Mouse (Mus musculus) liver, embryonic 14.5 days (tissue): ENCODE data around the gene Elk3. TPM values are rescaled to one million over a fixed set of nuclear protein-coding genes. Genes with fewer than 3 reads are reported as not detected.

Source experiments
- ATAC-seq: fragments of 200-750 bp; cut with Nextera tagmentation; 2 replicates; pipeline ENCODE4 v1.8.0; 2017; ENCODE audit warnings: moderate number of reproducible peaks, mild to moderate bottlenecking, moderate library complexity; ENCODE audit not compliant: insufficient read depth
- DNase-seq, 3 experiments: peaks; one replicate each; pipeline ENCODE4 v3.0.0-alpha.2; 2012 to 2013; ENCODE audit warnings: low read depth in 3 of 3, low spot score in 3 of 3
- H3K27ac ChIP-seq: fragments of 300-500 bp; sonication (generic); 2 replicates; pipeline ENCODE4 v1.5.1; 2014; ENCODE audit warnings: moderate library complexity, mild to moderate bottlenecking, control low read depth, inconsistent platforms
- H3K27me3 ChIP-seq: fragments of 300-500 bp; sonication (generic); 2 replicates; pipeline ENCODE4 v1.6.1; 2014; ENCODE audit warnings: mild to moderate bottlenecking, low read length, moderate library complexity; ENCODE audit not compliant: control insufficient read depth, insufficient read depth
- H3K36me3 ChIP-seq: fragments of 300-500 bp; sonication (generic); replicated peaks from 2 replicates; pipeline ENCODE4 v1.6.1; 2014; ENCODE audit warnings: low read depth; ENCODE audit not compliant: control insufficient read depth, insufficient read depth
- H3K4me1 ChIP-seq, 2 experiments: fragments of 200-500 bp in 1 of 2; fragments of 300-500 bp in 1 of 2; sonication (generic) in 1 of 2; replicated peaks; 2 replicates each; pipeline ENCODE4 v1.6.1; 2012 to 2014; ENCODE audit warnings: antibody characterized with exemption in 1 of 2, inconsistent platforms in 1 of 2, low read length in 1 of 2; ENCODE audit not compliant: control insufficient read depth in 2 of 2, insufficient read depth in 2 of 2
- H3K4me2 ChIP-seq: fragments of 300-500 bp; sonication (generic); 2 replicates; pipeline ENCODE4 v1.6.1; 2014; ENCODE audit warnings: low read depth, mild to moderate bottlenecking, control low read depth, moderate library complexity
- H3K4me3 ChIP-seq, 2 experiments: fragments of 200-500 bp in 1 of 2; fragments of 300-500 bp in 1 of 2; sonication (generic) in 1 of 2; 2 replicates each; pipeline ENCODE4 v1.5.1; 2012 to 2014; ENCODE audit warnings: low read depth in 2 of 2, low read length in 2 of 2, mild to moderate bottlenecking in 2 of 2, control low read depth in 1 of 2, inconsistent platforms in 1 of 2, moderate library complexity in 1 of 2; ENCODE audit not compliant: insufficient read depth in 1 of 2
- H3K9ac ChIP-seq: fragments of 300-500 bp; sonication (generic); replicated peaks from 2 replicates; pipeline ENCODE4 v1.6.1; 2014; ENCODE audit warnings: mild to moderate bottlenecking, control low read depth, moderate library complexity
- H3K9me3 ChIP-seq: fragments of 300-500 bp; sonication (generic); 2 replicates; pipeline ENCODE4 v1.6.1; 2016; ENCODE audit warnings: low read length, mixed read lengths; ENCODE audit not compliant: control insufficient read depth
- CTCF ChIP-seq: IDR thresholded peaks from 2 replicates; pipeline ENCODE4 v1.5.1; 2016; ENCODE audit warnings: antibody characterized with exemption, low read depth, control low read depth
- EP300 ChIP-seq: IDR thresholded peaks from 2 replicates; pipeline ENCODE4 v1.6.1; 2016; ENCODE audit warnings: antibody characterized with exemption, low read depth
- WGBS: fragments of 180-500 bp; shearing (Covaris S2); extraction: QIAGEN DNeasy Blood & Tissue Kit; methylation state at CpG from one replicate; pipeline ENCODE4 v1.1.7; 2014; ENCODE audit not compliant: insufficient replicate concordance; 5-methylcytosine and 5-hydroxymethylcytosine counted together
- polyA plus RNA-seq, 2 experiments: library from polyadenylated mRNA; depleted of rRNA in 1 of 2; stranded (reverse) in 1 of 2; unstranded in 1 of 2; fragments of >200 nt; fragmentation: Nextera tagmentation in 1 of 2; extraction: Ambion mirVana in 1 of 2; gene quantifications; 2 replicates each; pipeline versions ENCODE4 v1.2.1 to v1.2.3; 2012 to 2014

The Elk3 gene
- polyA plus RNA-seq, 2 experiments = 4.0 to 4.6 TPM

GRCm38 (mm10) chr10:93278361-93278760 lies 32.6 kb downstream of the Elk3 start:
- Histone ChIP-seq H3K36me3 (no peaks in the 10 kb centered on the region), H3K4me1 (peaks cover 0 to 3% of the 10 kb centered on the region in 2 experiments; a peak in 1 of 4 replicates)
- no peak for ATAC-seq

GRCm38 (mm10) chr10:93276857-93277256 lies 34.1 kb downstream of the Elk3 start:
- H3K9me3 ChIP-seq = no peaks in the 10 kb centered on the region
- H3K4me1 ChIP-seq = peaks cover 0 to 3% of the 10 kb centered on the region in 2 experiments; a peak in 1 of 4 replicates
- H3K36me3 ChIP-seq = no peaks in the 10 kb centered on the region
- no peak overlapping the region for H3K27ac ChIP-seq
- no peak overlapping the region; the same call in 1 of the 2 replicates for H3K4me2 ChIP-seq
- DNase-seq (no peak), ATAC-seq (no peak)
- TF ChIP-seq EP300 (no peak), CTCF (no peak)
- no peaks in the 10 kb centered on the region for H3K27me3 ChIP-seq
- H3K4me3 ChIP-seq = no peak overlapping the region
- WGBS = 67% methylated on average over 9 of the region's 9 CpGs
- no peak overlapping the region for H3K9ac ChIP-seq

More at GRCm38 (mm10) chr10:93278361-93278760, 32.6 kb downstream of the Elk3 start:
- TF ChIP-seq EP300 = no peak
- TF ChIP-seq CTCF = no peak
- WGBS = 73% methylated on average over 8 of the region's 8 CpGs
- no peak overlapping the region for H3K4me3 ChIP-seq
- H3K27ac ChIP-seq = no peak overlapping the region
- no peaks in the 10 kb centered on the region for H3K27me3 ChIP-seq
- H3K9ac ChIP-seq = no peak overlapping the region
- no peak overlapping the region for H3K4me2 ChIP-seq
- no peaks in the 10 kb centered on the region for H3K9me3 ChIP-seq
- no peak for DNase-seq

GRCm38 (mm10) chr10:93276349-93276763 lies 34.6 kb downstream of the Elk3 start:
- H3K9ac ChIP-seq = no peak overlapping the region
- WGBS = 48% methylated on average over 16 of the region's 16 CpGs
- H3K27me3 ChIP-seq = no peaks in the 10 kb centered on the region
- no peaks in the 10 kb centered on the region for H3K36me3 ChIP-seq
- H3K4me3 ChIP-seq = no peak overlapping the region
- ATAC-seq = no peak
- peak overlapping the region; percentile 8 for H3K4me2 ChIP-seq
- H3K9me3 ChIP-seq = no peaks in the 10 kb centered on the region
- no peak for TF ChIP-seq EP300
- TF ChIP-seq CTCF = no peak
- DNase-seq = no peak
- peaks cover 0 to 3% of the 10 kb centered on the region in 2 experiments; a peak in 1 of 4 replicates for H3K4me1 ChIP-seq
- no peak overlapping the region for H3K27ac ChIP-seq

- DNase-seq (no peak), ATAC-seq (no peak)
- no peak overlapping the region for H3K9ac ChIP-seq
- WGBS = 69% methylated on average over 25 of the region's 25 CpGs
- no peak for TF ChIP-seq CTCF
- no peak for TF ChIP-seq EP300
- H3K9me3 ChIP-seq = no peaks in the 10 kb centered on the region
- H3K4me2 ChIP-seq = no peak overlapping the region
- no peaks in the 10 kb centered on the region for H3K36me3 ChIP-seq
- H3K27me3 ChIP-seq = no peaks in the 10 kb centered on the region
- H3K4me3 ChIP-seq = no peak overlapping the region
- peaks cover 0 to 3% of the 10 kb centered on the region in 2 experiments; a peak in 1 of 4 replicates for H3K4me1 ChIP-seq
- H3K27ac ChIP-seq = no peak overlapping the region
These were observed 35.5 kb downstream of the Elk3 start for GRCm38 (mm10) chr10:93275212-93276136.

GRCm38 (mm10) chr10:93274277-93274696 lies 36.6 kb downstream of the Elk3 start:
- no peak overlapping the region for H3K4me3 ChIP-seq
- TF ChIP-seq EP300 (no peak), CTCF (no peak)
- no peak overlapping the region for H3K9ac ChIP-seq
- H3K27ac ChIP-seq = no peak overlapping the region
- H3K4me1 ChIP-seq = peaks cover 0 to 3% of the 10 kb centered on the region in 2 experiments; a peak in 1 of 4 replicates
- no peak for DNase-seq
- no peak overlapping the region for H3K4me2 ChIP-seq
- no peaks in the 10 kb centered on the region for H3K27me3 ChIP-seq
- WGBS = 39% methylated on average over 2 of the region's 2 CpGs
- no peaks in the 10 kb centered on the region for H3K9me3 ChIP-seq
- no peak for ATAC-seq
- H3K36me3 ChIP-seq = no peaks in the 10 kb centered on the region
